Mouse (Mus musculus) left cerebral cortex, postnatal 14 days (tissue): ENCODE data around the gene Vgll4. TPM values are rescaled to one million over a fixed set of nuclear protein-coding genes. Genes with fewer than 3 reads are reported as not detected.
"Not testable (repeated sequence)": the region's sequence is repeated elsewhere in the genome, so short reads cannot be mapped to it uniquely, and the experiment has no call there.

Experiments used
- DNase-seq, 2 experiments: peaks; one replicate each; pipeline ENCODE4 v3.0.0; 2021 to 2022; ENCODE audit warnings: low spot score in 2 of 2, mixed read lengths in 1 of 2
- intact Hi-C: fragments of 180-260 bp; cut with DNase I; formaldehyde crosslinking; loops from one replicate; pipeline ENCODE4 v1.15.1; 2025
- total RNA-seq, 2 experiments: library from RNA; stranded (reverse); gene quantifications; 2 replicates each; pipeline ENCODE4 v1.2.3; 2021

Vgll4 gene
- total RNA-seq, 2 experiments from 2014 or later: 48.0 to 53.4 TPM

DNA sequence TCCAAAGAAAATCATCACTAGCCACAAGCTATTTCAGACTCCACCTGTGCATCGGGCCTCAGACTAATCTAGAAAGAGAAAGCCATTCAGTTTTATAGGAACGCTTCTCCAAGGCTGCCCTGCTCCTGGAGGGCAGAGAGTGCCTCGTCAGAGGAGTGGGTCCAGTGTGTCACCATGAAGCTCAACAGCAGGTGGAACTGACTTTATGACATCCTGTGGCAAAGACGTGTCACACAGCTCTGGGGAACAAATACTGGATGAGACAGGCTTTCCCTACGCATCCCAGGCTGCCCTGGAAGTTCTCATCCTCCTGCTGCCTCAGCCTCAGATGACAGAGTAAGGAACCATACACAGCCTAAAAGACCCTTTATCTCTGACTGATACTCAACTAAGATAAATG is 63.6 kb downstream of the Vgll4 start:
- intact Hi-C loops: no loop called here
- DNase-seq: no peak

DNA sequence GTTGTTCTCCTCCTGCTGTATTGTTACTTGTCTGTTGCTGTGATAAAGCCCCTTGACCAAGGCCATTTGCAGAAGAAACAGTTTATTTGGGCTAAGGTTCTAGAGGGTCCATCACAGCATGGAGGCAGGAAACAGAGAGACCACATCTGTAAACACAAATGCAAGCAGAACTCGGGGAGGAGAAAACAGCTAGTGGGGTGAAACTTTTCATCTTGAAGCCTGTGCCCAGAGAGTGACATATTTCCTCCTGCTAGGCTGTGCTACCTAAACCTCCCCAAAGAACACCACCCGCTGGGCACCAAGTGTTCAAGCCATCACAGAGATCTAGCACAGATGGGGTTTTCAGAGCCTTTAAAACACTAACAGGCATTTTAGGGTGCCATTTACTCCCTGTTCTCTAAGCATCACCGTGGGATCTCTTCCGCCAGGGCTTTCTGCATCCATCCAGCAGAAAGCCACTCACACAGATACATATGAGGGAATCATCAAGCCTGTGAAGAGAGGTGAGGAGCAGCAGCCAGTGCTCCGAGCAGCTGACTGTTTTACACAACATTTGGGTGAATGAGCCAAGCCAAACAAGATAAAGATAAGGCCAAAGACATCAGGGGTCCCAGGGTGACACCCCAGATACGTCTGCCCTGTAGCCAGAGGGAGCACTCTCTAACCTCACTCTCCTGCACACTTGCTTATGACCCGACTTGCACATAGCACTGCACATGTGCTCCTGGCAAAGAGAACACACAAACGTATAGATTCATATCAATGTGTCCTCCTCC is 64.4 kb downstream of the Vgll4 start:
- intact Hi-C loops: no loop called here
- no peak for DNase-seq

- DNase-seq: no peak
- intact Hi-C loops: no loop called here
Measured at GRCm38 (mm10) chr6:114904818-114905217, 65.0 kb downstream of the Vgll4 start.

DNA sequence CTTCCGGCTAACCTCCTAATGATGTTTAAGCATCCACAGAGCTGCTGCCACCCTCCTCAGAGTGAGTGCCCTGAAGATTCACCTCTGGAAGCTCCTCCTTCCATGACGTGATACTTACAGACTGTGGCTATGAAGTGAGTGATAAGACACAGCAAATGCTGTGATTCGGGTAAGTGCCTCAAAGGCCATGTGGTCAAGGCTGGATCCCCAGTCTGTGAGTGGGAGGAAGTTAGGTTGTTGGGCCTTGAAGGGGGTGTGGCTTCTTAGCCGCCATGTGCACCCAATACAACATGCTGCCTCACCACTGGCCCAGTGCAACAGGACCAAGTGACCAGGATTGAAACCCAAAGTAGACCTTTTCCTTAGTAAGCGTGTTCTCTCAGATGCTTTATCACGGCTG is 65.6 kb downstream of the Vgll4 start:
- intact Hi-C loops: no loop called here
- no peak for DNase-seq

DNA sequence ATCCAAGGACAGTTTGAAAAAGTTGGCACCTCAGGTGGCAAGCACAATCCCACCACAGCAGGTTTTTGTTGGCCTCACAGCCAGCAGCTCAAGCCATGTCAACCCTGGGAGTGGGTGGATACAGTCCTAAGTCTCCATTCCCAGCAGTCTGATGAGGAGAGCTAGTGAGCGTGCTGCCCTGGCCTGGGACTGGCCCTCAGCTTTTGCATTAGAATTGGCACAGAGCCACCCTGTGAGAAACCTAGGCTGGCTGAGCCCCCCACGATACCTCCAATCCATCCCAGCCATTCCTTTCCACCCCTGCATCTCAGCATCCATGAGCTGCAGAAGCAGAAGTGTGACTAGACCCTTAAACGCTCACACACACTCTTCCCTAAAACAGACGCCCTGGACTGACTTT is 67.9 kb downstream of the Vgll4 start:
- DNase-seq: no peak
- intact Hi-C loops: no loop called here

DNA sequence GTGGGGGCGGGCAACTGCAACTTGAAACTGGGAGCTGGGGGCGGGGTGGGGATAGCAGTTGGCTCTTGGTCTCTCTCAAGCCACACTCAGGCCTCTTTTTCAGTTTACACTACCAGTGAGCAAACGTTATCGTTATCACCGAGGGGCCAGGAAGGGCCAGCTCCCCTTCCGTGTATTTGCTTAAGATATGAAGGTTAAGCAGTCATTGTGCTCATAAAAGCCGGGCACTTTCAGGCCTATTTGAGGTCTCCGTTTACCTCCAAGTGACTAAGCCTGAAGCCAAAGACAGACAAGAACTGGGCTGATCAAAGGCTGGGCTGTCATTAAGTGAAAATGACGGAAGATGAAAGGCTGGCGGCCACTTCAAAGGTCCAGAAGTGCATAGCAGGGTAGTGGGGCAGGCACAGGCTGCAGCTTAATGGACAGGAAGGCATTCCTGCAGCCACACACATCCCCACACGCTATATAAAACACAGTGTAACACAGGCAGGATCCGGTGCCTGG is 68.4 kb downstream of the Vgll4 start:
- DNase-seq: no peak
- intact Hi-C loops: no loop called here

- DNase-seq: no peak
- intact Hi-C loops: no loop called here
Measured at GRCm38 (mm10) chr6:114900194-114900593, 69.6 kb downstream of the Vgll4 start.

DNA sequence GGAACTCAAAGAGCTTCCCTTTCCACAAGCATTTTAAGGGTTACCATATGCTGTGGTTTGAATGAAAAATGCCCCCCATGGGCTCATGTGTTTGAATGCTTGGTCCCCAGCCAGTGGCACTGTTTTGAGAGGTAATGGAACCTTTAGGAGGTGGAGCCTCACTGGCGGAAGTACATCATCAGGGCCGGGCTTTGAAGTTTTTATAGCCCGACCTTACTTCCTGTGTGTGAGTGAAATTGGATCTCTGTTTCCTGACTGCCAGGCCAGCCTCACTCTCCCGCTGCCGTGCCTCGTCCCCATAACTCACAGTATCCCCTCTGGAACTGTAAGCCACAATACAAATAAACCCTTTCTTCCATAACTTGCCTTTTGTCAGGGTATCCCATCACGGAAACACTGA is 70.1 kb downstream of the Vgll4 start:
- intact Hi-C loops: no loop called here
- no peak for DNase-seq

DNA sequence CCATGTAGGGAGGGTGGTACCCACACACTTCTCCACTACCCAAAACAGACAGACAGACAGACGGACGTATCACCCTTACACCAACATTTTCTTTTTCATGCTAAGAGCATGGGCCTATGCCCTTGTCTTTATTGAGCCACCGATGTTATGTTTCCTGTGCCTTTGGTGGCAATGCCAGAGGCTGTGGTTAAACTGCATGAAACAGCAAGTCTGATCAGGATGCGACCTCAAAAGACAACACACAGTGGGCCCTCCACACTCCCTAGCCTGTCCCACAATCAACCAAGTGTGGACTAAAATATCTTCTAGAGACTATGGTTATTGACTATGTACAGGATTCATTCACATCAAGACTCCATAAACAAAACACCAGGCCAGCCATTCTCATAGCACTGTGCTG is 70.8 kb downstream of the Vgll4 start:
- intact Hi-C loops: no loop called here

GRCm38 (mm10) chr6:114896281-114896680 is 73.5 kb downstream of the Vgll4 start:
- DNase-seq: no peak

More for the DNA sequence above, 70.8 kb downstream of the Vgll4 start:
- no peak for DNase-seq

GRCm38 (mm10) chr6:114895191-114895590 is 74.6 kb downstream of the Vgll4 start:
- intact Hi-C loops: no loop called here
- no peak for DNase-seq

More at GRCm38 (mm10) chr6:114896281-114896680, 73.5 kb downstream of the Vgll4 start:
- intact Hi-C loops: no loop called here

GRCm38 (mm10) chr6:114894548-114895106 is 75.2 kb downstream of the Vgll4 start:
- intact Hi-C loops: no loop called here
- no peak for DNase-seq

GRCm38 (mm10) chr6:114893427-114894209 is 76.2 kb downstream of the Vgll4 start:
- intact Hi-C loops: no loop called here

GRCm38 (mm10) chr6:114892363-114892762 is 77.4 kb downstream of the Vgll4 start:
- intact Hi-C loops: no loop called here
- DNase-seq: peak; percentile 83 to 93

More at GRCm38 (mm10) chr6:114893427-114894209, 76.2 kb downstream of the Vgll4 start:
- DNase-seq: peak; percentile 60 to 75

GRCm38 (mm10) chr6:114891771-114892170 is 78.0 kb downstream of the Vgll4 start:
- DNase-seq: no peak
- intact Hi-C loops: no loop called here

- DNase-seq: no peak
- intact Hi-C loops: no loop called here
Measured at GRCm38 (mm10) chr6:114891272-114891671, 78.5 kb downstream of the Vgll4 start.

- intact Hi-C loops: no loop called here
- peak; percentile 75 to 79 for DNase-seq
Measured at GRCm38 (mm10) chr6:114890411-114891115, 79.2 kb downstream of the Vgll4 start.

DNA sequence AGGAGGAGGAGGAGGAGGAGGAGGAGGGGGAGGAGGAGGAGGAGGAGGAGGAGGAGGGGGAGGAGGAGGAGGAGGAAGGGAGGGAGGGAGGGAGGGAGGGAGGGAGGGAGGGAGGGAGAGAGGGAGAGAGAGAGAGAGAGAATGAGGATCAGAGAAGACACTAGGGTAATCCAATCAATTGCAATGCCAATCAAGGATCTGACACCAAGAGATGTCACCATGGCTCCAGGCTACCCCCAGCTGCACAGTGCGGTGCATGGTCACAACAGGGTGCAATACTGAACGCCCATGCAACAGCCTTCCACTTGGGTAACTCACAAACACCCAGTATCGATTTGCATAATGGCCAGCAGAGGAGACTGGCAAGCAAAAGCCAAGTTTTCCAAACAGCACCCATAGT is 79.8 kb downstream of the Vgll4 start:
- intact Hi-C loops, DNase-seq: not testable (repeated sequence)

DNA sequence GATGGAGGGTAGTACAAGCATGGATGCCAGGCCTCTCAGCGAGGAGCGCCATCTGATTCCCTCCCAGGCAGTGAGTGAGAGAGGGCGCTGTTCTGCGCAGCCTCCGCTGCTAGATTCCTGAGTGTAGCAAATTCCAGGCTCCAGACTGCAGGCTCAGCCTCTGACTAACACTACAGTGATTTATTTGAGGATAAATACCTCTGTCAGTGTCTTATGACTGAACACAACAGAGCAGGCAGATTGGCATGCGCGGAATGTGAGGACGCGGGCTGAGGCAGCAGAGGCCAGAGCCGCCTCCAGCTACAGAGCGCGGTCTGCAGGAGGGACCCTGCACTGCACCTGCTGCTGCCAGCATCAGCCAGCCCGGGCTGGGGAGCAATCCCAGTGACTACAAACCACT is 80.9 kb downstream of the Vgll4 start:
- intact Hi-C loops: no loop called here

More for the DNA sequence above, 80.9 kb downstream of the Vgll4 start:
- peak; percentile 72 to 89 for DNase-seq
